Mouse (Mus musculus): ENCODE results near the gene Aoc1.
A peak's percentile ranks its signal among the peaks of the same experiment; 100 is the strongest.

DNA sequence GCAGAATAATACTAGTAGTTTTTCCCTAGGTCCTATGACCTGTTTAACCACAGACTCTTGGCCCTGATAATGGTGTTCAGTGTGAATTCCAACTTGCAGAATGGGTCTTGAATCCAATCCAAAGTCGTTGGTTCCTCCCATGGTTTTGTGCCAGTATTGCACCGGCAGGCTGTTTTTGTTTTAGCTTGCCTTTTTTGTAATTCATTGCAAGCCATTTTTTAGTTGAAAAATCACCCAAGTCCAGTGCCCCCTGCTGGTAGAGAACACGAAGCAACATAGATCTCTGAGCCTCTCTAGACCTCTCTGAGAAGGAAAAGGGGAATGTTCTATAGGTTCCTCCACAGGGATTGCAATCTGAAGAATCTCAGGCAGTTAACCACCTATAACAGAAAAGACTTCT lies 39.3 kb downstream of the Aoc1 start:
- peak; percentile 63 for TF ChIP-seq CTCF (IDR thresholded peaks at IDR 0.05)
- TF ChIP-seq POLR2A (IDR thresholded peaks at IDR 0.05; ENCODE audit: insufficient read depth, low read depth, low read length): no peak

All from heart, adult 2 months (tissue).